Mouse (Mus musculus) cerebellum, postnatal 10 days (tissue): ENCODE results near the gene Cisd3.
"Not testable (repeated sequence)": the region's sequence is repeated elsewhere in the genome, so short reads cannot be mapped to it uniquely, and the experiment has no call there.

Source experiments
- DNase-seq, 2 experiments: peaks; one replicate each; pipeline ENCODE4 v3.0.0; 2021; ENCODE audit warnings: mixed read lengths in 2 of 2

Gene Cisd3

GRCm38 (mm10) chr11:97685613-97686321 lies at the start of gene Cisd3:
TSS of gene Cisd3 (plus strand) at chr11:97685826.
- peak; percentile 81 to 90 for DNase-seq

GRCm38 (mm10) chr11:97641668-97642067 lies 44.0 kb upstream of the Cisd3 start:
- DNase-seq, result peak; percentile 87 to 89

GRCm38 (mm10) chr11:97642746-97643145 lies 42.9 kb upstream of the Cisd3 start:
- DNase-seq, result peak; percentile 23 to 54

GRCm38 (mm10) chr11:97643380-97644055 lies 42.1 kb upstream of the Cisd3 start:
- DNase-seq, result no peak

GRCm38 (mm10) chr11:97644834-97645233 lies 40.8 kb upstream of the Cisd3 start:
- peak; percentile 85 for DNase-seq

GRCm38 (mm10) chr11:97648541-97648940 lies 37.1 kb upstream of the Cisd3 start:
- not testable (repeated sequence) for DNase-seq

GRCm38 (mm10) chr11:97650341-97650740 lies 35.3 kb upstream of the Cisd3 start:
- DNase-seq, result peak; percentile 62 to 68

- not testable (repeated sequence) for DNase-seq
Observed at GRCm38 (mm10) chr11:97653376-97653775, 32.2 kb upstream of the Cisd3 start.

- DNase-seq, result no peak
Observed at GRCm38 (mm10) chr11:97654210-97654609, 31.4 kb upstream of the Cisd3 start.

GRCm38 (mm10) chr11:97656269-97656971 lies 29.2 kb upstream of the Cisd3 start:
- DNase-seq, result no peak

GRCm38 (mm10) chr11:97657184-97657945 lies 28.3 kb upstream of the Cisd3 start:
- peak; percentile 39 to 50 for DNase-seq

- DNase-seq, result not testable (repeated sequence)
Observed at GRCm38 (mm10) chr11:97657967-97658366, 27.7 kb upstream of the Cisd3 start.

GRCm38 (mm10) chr11:97658751-97659266 lies 26.8 kb upstream of the Cisd3 start:
- DNase-seq, result no peak

- peak in 1 of 2 experiments; percentile 52 for DNase-seq
Observed at GRCm38 (mm10) chr11:97659267-97659989, 26.2 kb upstream of the Cisd3 start.

GRCm38 (mm10) chr11:97659990-97660714 lies 25.5 kb upstream of the Cisd3 start:
- peak; percentile 85 to 88 for DNase-seq

- no peak for DNase-seq
Observed at GRCm38 (mm10) chr11:97660734-97661647, 24.6 kb upstream of the Cisd3 start.

- DNase-seq, result peak; percentile 52 to 54
Observed at GRCm38 (mm10) chr11:97661648-97662133, 23.9 kb upstream of the Cisd3 start.

- peak in 1 of 2 experiments; percentile 40 for DNase-seq
Observed at GRCm38 (mm10) chr11:97662207-97662892, 23.3 kb upstream of the Cisd3 start.

- DNase-seq, result peak; percentile 88 to 92
Observed at GRCm38 (mm10) chr11:97662893-97663527, 22.6 kb upstream of the Cisd3 start, which contains the start of gene Mllt6. TSS of gene Mllt6 (plus strand) at chr11:97663414.
